Mouse (Mus musculus) stomach, postnatal 0 days (tissue): ENCODE measurements at regions not wholly inside any gene's neighbourhood (a gene's known extent, or its start where the extent isn't known, plus 50 kb on each side); places are given as distances from the start of the nearest gene placed in this dataset.

ENCODE experiments used
- CTCF ChIP-seq: IDR thresholded peaks from 2 replicates; pipeline ENCODE4 v1.5.1; 2016; ENCODE audit warnings: antibody characterized with exemption, low read depth, mild to moderate bottlenecking, moderate library complexity
- EP300 ChIP-seq: optimal IDR thresholded peaks from 2 replicates; pipeline ENCODE3; 2016; ENCODE audit warnings: antibody characterized with exemption

GRCm38 (mm10) chr1:57095361-57096247 lies 117.2 kb upstream of the Satb2 start:
- TF ChIP-seq EP300 (no peak), CTCF (peak; percentile 9; the same call in 1 of the 2 replicates)
